Mouse (Mus musculus): ENCODE measurements at regions not wholly inside any gene's neighbourhood (a gene's known extent, or its start where the extent isn't known, plus 50 kb on each side); places are given as distances from the start of the nearest gene placed in this dataset.

DNA sequence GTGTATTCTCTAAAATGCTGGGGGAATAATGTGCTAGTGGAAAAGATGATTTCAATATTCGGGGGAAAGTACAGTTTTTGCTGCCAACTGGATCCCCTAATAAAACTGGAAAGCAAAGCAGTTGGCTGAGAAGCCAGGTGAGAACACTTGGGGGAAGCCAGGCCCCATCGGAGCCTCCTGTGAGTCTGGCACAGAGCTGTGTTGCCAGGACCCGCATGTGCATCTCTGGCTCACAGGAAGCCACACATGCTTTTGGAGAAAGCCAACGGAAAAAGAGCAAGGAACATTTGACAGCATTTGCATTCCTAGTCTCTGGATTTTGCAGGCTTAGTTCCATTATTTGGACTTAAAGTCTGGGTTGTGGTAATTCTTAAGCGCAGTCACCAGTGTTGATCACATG is 148.4 kb downstream of the Lurap1l start:
- TF ChIP-seq POLR2A (IDR thresholded peaks at IDR 0.05; ENCODE audit: low read depth, low read length) (no peak), CTCF (conservative IDR thresholded peaks at IDR 0.05; ENCODE audit: insufficient read depth, insufficient read length, low read depth, low read length) (no peak)

All from kidney, adult 2 months (tissue).